10 mouse cellular contexts compared by ENCODE assay signal in genomic region chr17:79616621-79617020, GRCm38 (mm10).
"Had no signal": no experiment of that assay in that cellular context is flagged by ENCODE, and none has a peak within 500 bp of the region (broad histone marks: within the 10 kb centered on the region; RNA-seq: fewer than 3 reads in every experiment).

No protein-coding gene starts in this region.

- H3K27me3 ChIP-seq: limb, embryonic 13.5 days; midbrain, embryonic 13.5 days; neural tube, embryonic 15.5 days had no signal

- H3K27ac ChIP-seq: limb, embryonic 13.5 days; midbrain, embryonic 13.5 days; neural tube, embryonic 15.5 days; stomach, postnatal 0 days had no signal

- H3K4me3 ChIP-seq: midbrain, embryonic 13.5 days; neural tube, embryonic 15.5 days had no signal

- DNase-seq: kidney, adult 8-10 months; kidney, postnatal 25 days; layer of hippocampus, postnatal 36 days; lung, embryonic 14.5 days; right cerebral cortex, adult 18-20 months; thymus, postnatal 14 days had no signal

- H3K36me3 ChIP-seq: midbrain, embryonic 13.5 days; neural tube, embryonic 15.5 days had no signal

- H3K9ac ChIP-seq: limb, embryonic 13.5 days; lung, embryonic 14.5 days; midbrain, embryonic 13.5 days; neural tube, embryonic 15.5 days had no signal

- H3K9me3 ChIP-seq: limb, embryonic 13.5 days; midbrain, embryonic 13.5 days; neural tube, embryonic 15.5 days had no signal

- ATAC-seq: midbrain, embryonic 13.5 days had no signal

- H3K4me2 ChIP-seq: midbrain, embryonic 13.5 days had no signal
